Mouse (Mus musculus) MEL (cell line): Measurements from ENCODE around the gene Taf1a. TPM values are rescaled to one million over a fixed set of nuclear protein-coding genes. Genes with fewer than 3 reads are reported as not detected.

Source experiments
- DNase-seq: peaks from one replicate; pipeline ENCODE4 v3.0.0; 2011; ENCODE audit warnings: low read depth, low spot score
- H3K27ac ChIP-seq: 2 replicates; pipeline ENCODE4 v1.5.1; 2012; ENCODE audit warnings: low read depth, mild to moderate bottlenecking, control low read depth, low read length, moderate library complexity; ENCODE audit not compliant: control insufficient read depth
- H3K27me3 ChIP-seq, 2 experiments: fragments of 150-350 bp in 1 of 2; sonication (generic) in 1 of 2; 2 replicates each; pipeline ENCODE4 v1.6.1; 2012; ENCODE audit warnings: low read length in 2 of 2, mild to moderate bottlenecking in 2 of 2, improper control_type of control experiment in 1 of 2, moderate library complexity in 1 of 2; ENCODE audit not compliant: insufficient read depth in 2 of 2, control insufficient read depth in 1 of 2
- H3K36me3 ChIP-seq, 2 experiments: 2 replicates each; pipeline ENCODE4 v1.6.1; 2012 to 2014; ENCODE audit warnings: low read length in 2 of 2, improper control_type of control experiment in 1 of 2, inconsistent platforms in 1 of 2, mild to moderate bottlenecking in 1 of 2; ENCODE audit not compliant: insufficient read depth in 2 of 2, control insufficient read depth in 1 of 2
- H3K4me1 ChIP-seq, 2 experiments: fragments of 150-350 bp in 1 of 2; sonication (generic) in 1 of 2; 2 replicates each; pipeline ENCODE4 v1.6.1; 2012; ENCODE audit warnings: low read length in 2 of 2, improper control_type of control experiment in 1 of 2, mild to moderate bottlenecking in 1 of 2; ENCODE audit not compliant: insufficient read depth in 2 of 2, control insufficient read depth in 1 of 2
- H3K4me3 ChIP-seq, 2 experiments: fragments of 150-350 bp in 1 of 2; sonication (generic) in 1 of 2; 2 replicates each; pipeline ENCODE4 v1.5.1; 2012; ENCODE audit warnings: low read depth in 2 of 2, low read length in 2 of 2, mild to moderate bottlenecking in 2 of 2, moderate library complexity in 2 of 2, control low read depth in 1 of 2, improper control_type of control experiment in 1 of 2; ENCODE audit not compliant: control insufficient read depth in 1 of 2, insufficient read depth in 1 of 2
- H3K79me2 ChIP-seq: 2 replicates; pipeline ENCODE4 v1.6.1; 2012; ENCODE audit warnings: mild to moderate bottlenecking, low read length, moderate library complexity; ENCODE audit not compliant: control insufficient read depth, poor library complexity, insufficient read depth
- H3K9ac ChIP-seq: 2 replicates; pipeline ENCODE4 v1.6.1; 2012; ENCODE audit warnings: low read depth, mild to moderate bottlenecking, control low read depth, low read length, moderate library complexity; ENCODE audit not compliant: control insufficient read depth, poor library complexity, severe bottlenecking
- H3K9me3 ChIP-seq: fragments of 150-350 bp; sonication (generic); replicated peaks from 2 replicates; pipeline ENCODE4 v1.6.1; 2012; ENCODE audit warnings: mild to moderate bottlenecking, low read length, improper control_type of control experiment, moderate library complexity; ENCODE audit not compliant: insufficient read depth
- CHD2 ChIP-seq: IDR thresholded peaks from 2 replicates; pipeline ENCODE4 v1.6.1; 2011; ENCODE audit warnings: low read length, improper control_type of control experiment
- CTCF ChIP-seq, 3 experiments: IDR thresholded peaks in 2 of 3; conservative IDR thresholded peaks in 1 of 3; 2 replicates each; pipeline ENCODE4 v1.5.1; 2011 to 2012; ENCODE audit warnings: low read length in 3 of 3, low read depth in 2 of 3, mild to moderate bottlenecking in 2 of 3, improper control_type of control experiment in 1 of 3, inconsistent platforms in 1 of 3, mixed read lengths in 1 of 3, moderate library complexity in 1 of 3; ENCODE audit not compliant: control insufficient read depth in 1 of 3, insufficient read depth in 1 of 3, poor library complexity in 1 of 3, severe bottlenecking in 1 of 3
- ELF1 ChIP-seq: IDR thresholded peaks from 2 replicates; pipeline ENCODE4 v1.6.1; 2014; ENCODE audit warnings: low read depth, mild to moderate bottlenecking, inconsistent platforms, low read length, improper control_type of control experiment, moderate library complexity
- EP300 ChIP-seq, 2 experiments: IDR thresholded peaks; 2 replicates each; pipeline ENCODE4 v1.6.1; 2011; ENCODE audit warnings: improper control_type of control experiment in 2 of 2, low read length in 2 of 2, low read depth in 1 of 2, mild to moderate bottlenecking in 1 of 2
- ETS1 ChIP-seq: IDR thresholded peaks from 2 replicates; pipeline ENCODE4 v1.6.1; 2012; ENCODE audit warnings: low read depth, mild to moderate bottlenecking, inconsistent platforms, low read length, improper control_type of control experiment, moderate library complexity
- GABPA ChIP-seq: IDR thresholded peaks from 2 replicates; pipeline ENCODE4 v1.6.1; 2012; ENCODE audit warnings: low read depth, mild to moderate bottlenecking, inconsistent platforms, low read length, improper control_type of control experiment, moderate library complexity
- KAT2A ChIP-seq: conservative IDR thresholded peaks from 2 replicates; pipeline ENCODE4 v1.6.1; 2012; ENCODE audit warnings: low read depth, low read length, improper control_type of control experiment, inconsistent platforms
- MAFK ChIP-seq: IDR thresholded peaks from 2 replicates; pipeline ENCODE4 v1.6.1; 2011; ENCODE audit warnings: low read depth, mild to moderate bottlenecking, low read length, improper control_type of control experiment, borderline replicate concordance
- MAX ChIP-seq: IDR thresholded peaks from 2 replicates; pipeline ENCODE4 v1.6.1; 2011; ENCODE audit warnings: low read length, improper control_type of control experiment
- MAZ ChIP-seq: IDR thresholded peaks from 2 replicates; pipeline ENCODE4 v1.6.1; 2012; ENCODE audit warnings: low read depth, mild to moderate bottlenecking, inconsistent platforms, low read length, improper control_type of control experiment
- MEF2A ChIP-seq: IDR thresholded peaks from 2 replicates; pipeline ENCODE4 v1.6.1; 2014; ENCODE audit warnings: low read depth, mild to moderate bottlenecking, inconsistent platforms, low read length, improper control_type of control experiment; ENCODE audit not compliant: poor library complexity, insufficient replicate concordance, severe bottlenecking; ENCODE audit errors: extremely low read depth
- MXI1 ChIP-seq: IDR thresholded peaks from 2 replicates; pipeline ENCODE4 v1.6.1; 2011; ENCODE audit warnings: mild to moderate bottlenecking, low read depth, low read length, improper control_type of control experiment
- MYB ChIP-seq: IDR thresholded peaks from 2 replicates; pipeline ENCODE4 v1.6.1; 2011; ENCODE audit warnings: mild to moderate bottlenecking, low read depth, low read length, improper control_type of control experiment
- NELFE ChIP-seq: IDR thresholded peaks from 2 replicates; pipeline ENCODE4 v1.6.1; 2011; ENCODE audit warnings: low read depth, low read length, improper control_type of control experiment
- POLR2AphosphoS2 ChIP-seq: IDR thresholded peaks from 2 replicates; pipeline ENCODE4 v1.6.1; 2011; ENCODE audit warnings: low read length, improper control_type of control experiment
- POLR2AphosphoS5 ChIP-seq: IDR thresholded peaks from 2 replicates; pipeline ENCODE4 v1.6.1; 2012; ENCODE audit warnings: low read depth, borderline replicate concordance, mild to moderate bottlenecking, inconsistent platforms, low read length, moderate library complexity, mixed read lengths
- TBP ChIP-seq: IDR thresholded peaks from 2 replicates; pipeline ENCODE4 v1.8.0; 2011; ENCODE audit warnings: low read depth, low read length, improper control_type of control experiment
- UBTF ChIP-seq: IDR thresholded peaks from 2 replicates; pipeline ENCODE4 v1.6.1; 2012; ENCODE audit warnings: low read depth, mild to moderate bottlenecking, inconsistent platforms, low read length, improper control_type of control experiment, moderate library complexity, borderline replicate concordance; ENCODE audit not compliant: insufficient read depth
- ZKSCAN1 ChIP-seq: IDR thresholded peaks from 2 replicates; pipeline ENCODE4 v1.6.1; 2012; ENCODE audit warnings: low read depth, mild to moderate bottlenecking, inconsistent platforms, low read length, improper control_type of control experiment, moderate library complexity
- ZMIZ1 ChIP-seq: IDR thresholded peaks from 2 replicates; pipeline ENCODE4 v1.6.1; 2012; ENCODE audit warnings: low read depth, mild to moderate bottlenecking, inconsistent platforms, low read length, improper control_type of control experiment, moderate library complexity
- ZNF384 ChIP-seq: IDR thresholded peaks from 2 replicates; pipeline ENCODE4 v1.6.1; 2012; ENCODE audit warnings: low read depth, mild to moderate bottlenecking, inconsistent platforms, low read length, improper control_type of control experiment
- polyA plus RNA-seq, 2 experiments: library from polyadenylated mRNA; stranded (reverse) in 1 of 2; unstranded in 1 of 2; fragments of >175 nt in 1 of 2; fragments of >200 nt in 1 of 2; gene quantifications; 2 replicates each; pipeline versions ENCODE4 v1.2.1 to v1.2.4; 2012; ENCODE audit warnings: low replicate concordance in 2 of 2, low read depth in 1 of 2; ENCODE audit not compliant: insufficient read length in 2 of 2, insufficient read depth in 1 of 2, missing spikeins in 1 of 2
- total RNA-seq: library from RNA; depleted of rRNA; stranded (reverse); fragments of 300-350 nt; gene quantifications from 2 replicates; pipeline ENCODE4 v1.2.3, GENCODE M21; 2012

The Taf1a gene
- total and polyA plus RNA-seq, 3 experiments, result 21.5 to 23.8 TPM; not detected in 1

GRCm38 (mm10) chr1:183344886-183345816, 43.6 kb upstream of the Taf1a start (continued):
- TF ChIP-seq KAT2A, result no peak; the same call in 1 of the 2 replicates
- TF ChIP-seq MXI1, result peak; percentile 79
- no peak for TF ChIP-seq UBTF
- TF ChIP-seq EP300 (IDR thresholded peaks at IDR 0.05; ENCODE audit: low read depth in 1 of 2, low read length in 2 of 2), result no peak
- TF ChIP-seq ZNF384, result no peak
- TF ChIP-seq NELFE, result peak; percentile 71
- TF ChIP-seq POLR2AphosphoS2, result peak; percentile 65; the same call in 1 of the 2 replicates
- TF ChIP-seq MAZ, result no peak
- no peak for TF ChIP-seq ZKSCAN1
- peak; percentile 53; the same call in 1 of the 2 replicates for TF ChIP-seq MAX
- peak; percentile 3; the same call in 1 of the 2 replicates for TF ChIP-seq ZMIZ1
- no peak; the same call in 1 of the 2 replicates for TF ChIP-seq POLR2AphosphoS5
- no peak for TF ChIP-seq MAFK
- TF ChIP-seq ETS1, result peak; percentile 45; the same call in 1 of the 2 replicates
- TF ChIP-seq CTCF (IDR thresholded peaks at IDR 0.05 in 2 of 3, conservative IDR thresholded peaks at IDR 0.05 in 1 of 3; ENCODE audit: control insufficient read depth in 1 of 3, insufficient read depth in 1 of 3, low read depth in 2 of 3, low read length in 3 of 3, poor library complexity in 1 of 3, severe bottlenecking in 1 of 3), result no peak
- no peak for TF ChIP-seq MEF2A
- no peak for TF ChIP-seq MYB

GRCm38 (mm10) chr1:183345817-183346195, 43.0 kb upstream of the Taf1a start:
- Histone ChIP-seq H3K4me1 (peaks cover 0 to 5% of the 10 kb centered on the region in 2 experiments; a peak in 1 of 4 replicates), H3K9ac (peak overlapping the region; percentile 67), H3K9me3 (no peaks in the 10 kb centered on the region), H3K79me2 (peaks cover 4% of the 10 kb centered on the region), H3K27ac (no peak overlapping the region; the same call in 1 of the 2 replicates), H3K4me3 (peak overlapping the region; percentile 90 to 92), H3K36me3 (peaks cover 2% of the 10 kb centered on the region in 2 experiments; a peak in 2 of 4 replicates)
- no peak for DNase-seq
- no peak for TF ChIP-seq TBP
- TF ChIP-seq CHD2, result no peak
- TF ChIP-seq GABPA, result no peak
- TF ChIP-seq ELF1, result no peak
- TF ChIP-seq, all 39 proteins: peak for 0
- no peaks in the 10 kb centered on the region for H3K27me3 ChIP-seq
